Mouse (Mus musculus): ENCODE results near the gene Bsnd. TPM values are rescaled to one million over a fixed set of nuclear protein-coding genes. Genes with fewer than 3 reads are reported as not detected.

The Bsnd gene
- not detected for total RNA-seq (2021)
- long read RNA-seq, experiment 1, partial matches to known transcripts, result 0 of 1 reads
- long read RNA-seq, experiment 1, other reads (novel, unspliced or antisense), result 1 of 1 reads
- long read RNA-seq, experiment 2, partial matches to known transcripts, result 0 of 1 reads
- long read RNA-seq, experiment 2, other reads (novel, unspliced or antisense), result 1 of 1 reads

DNA sequence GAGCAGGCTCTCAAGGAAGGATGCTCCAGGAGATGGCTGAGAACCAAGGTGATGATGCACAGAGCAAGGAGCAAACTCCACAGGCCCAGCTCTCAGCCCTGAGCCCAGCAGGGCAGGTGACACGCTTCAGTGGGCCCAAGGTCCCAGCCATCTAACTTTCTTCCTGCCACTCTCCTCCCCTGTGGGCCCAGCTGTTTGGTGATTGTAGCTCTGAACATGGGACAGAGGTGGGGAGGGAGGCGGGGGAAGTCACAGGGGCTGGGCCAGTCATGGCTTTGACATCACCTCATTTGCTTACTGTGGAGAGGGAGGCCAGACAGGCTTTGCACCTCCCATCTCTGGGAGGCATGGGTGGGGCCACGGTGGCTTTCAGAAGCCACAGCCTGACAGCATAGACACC is at the start of gene Bsnd:
Gene Bsnd (minus strand): TSS at position 168 of the 400 bp plus-strand sequence.
- intact Hi-C loops (cut with DNase I), result no loop called here
- DNase-seq (ENCODE audit: low spot score in 2 of 2), result no peak

GRCm38 (mm10) chr4:106541491-106541890 is 49.4 kb upstream of the Bsnd start:
- no peak for DNase-seq (ENCODE audit: low spot score in 2 of 2)
- intact Hi-C loops (cut with DNase I), result no loop called here

DNA sequence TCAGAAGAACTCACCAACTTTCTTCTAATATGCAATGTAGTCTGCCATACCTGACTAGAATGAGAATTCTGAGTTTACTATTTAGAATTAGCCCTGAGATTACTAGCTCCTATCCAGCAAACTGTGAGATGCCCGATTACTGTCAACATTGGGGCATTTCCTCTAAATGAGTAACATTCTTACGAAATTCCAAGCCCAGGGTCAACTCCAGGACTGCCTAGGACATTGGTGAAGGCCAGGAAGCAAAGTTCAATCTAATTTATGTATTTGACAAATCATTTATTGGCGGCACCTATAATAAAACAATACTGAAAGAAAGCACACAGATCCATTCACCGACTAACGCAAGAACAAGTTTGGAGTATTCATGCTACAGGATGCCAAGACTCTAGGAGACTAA is 47.7 kb upstream of the Bsnd start:
- no peak for DNase-seq (ENCODE audit: low spot score in 2 of 2)
- intact Hi-C loops (cut with DNase I), result no loop called here

DNA sequence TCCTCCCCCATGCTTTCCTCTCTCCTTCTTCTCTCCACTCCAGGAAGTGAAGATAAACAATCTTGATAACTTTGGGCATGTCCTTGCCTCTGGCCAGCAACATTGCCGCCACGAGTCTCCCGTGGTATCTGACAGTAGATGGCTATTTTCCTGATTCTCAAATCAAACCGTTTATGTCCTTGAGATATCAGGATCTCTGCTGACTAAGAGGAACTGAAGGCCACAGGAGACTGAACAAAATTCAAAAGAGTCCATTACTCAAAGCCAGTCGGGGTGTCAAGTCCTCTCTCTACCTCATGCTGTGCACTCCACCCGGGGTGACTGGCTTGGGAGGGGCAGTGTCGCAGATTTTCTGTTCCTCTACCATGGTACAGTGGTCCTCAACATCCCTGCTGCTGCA is 42.2 kb upstream of the Bsnd start:
- intact Hi-C loops (cut with DNase I), result no loop called here

DNA sequence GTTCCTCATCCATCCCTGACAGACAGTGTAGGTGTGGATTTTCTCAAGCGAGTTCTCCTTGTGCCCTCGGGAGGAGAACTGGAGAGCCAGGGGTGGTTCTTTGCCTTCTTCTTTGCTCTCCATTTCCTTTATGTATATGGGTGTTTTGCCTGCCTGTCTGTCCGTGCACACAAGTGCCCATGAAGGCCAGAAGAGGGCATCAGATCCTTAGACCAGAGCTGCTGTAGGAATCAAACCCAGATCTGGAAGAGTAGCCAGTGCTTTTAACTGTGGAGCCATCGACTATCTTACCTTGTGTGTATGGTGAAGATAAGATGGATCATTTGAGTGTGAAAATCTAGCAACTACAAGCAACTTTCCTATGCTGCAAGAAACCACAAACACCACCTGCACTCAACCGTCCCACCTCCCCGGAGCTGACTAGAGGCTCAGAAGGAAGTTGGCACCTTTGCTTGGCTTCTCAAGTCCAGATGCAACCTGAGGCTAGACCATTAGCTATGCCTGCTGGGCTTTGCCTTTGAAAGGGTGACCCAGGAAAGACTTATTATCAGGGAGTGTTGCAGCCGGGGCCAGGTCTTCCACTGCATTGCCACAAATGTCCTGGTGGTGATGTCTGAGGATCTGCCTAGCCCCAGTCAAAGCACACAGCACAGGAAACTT is 41.5 kb upstream of the Bsnd start:
- DNase-seq (ENCODE audit: low spot score in 2 of 2), result no peak
- intact Hi-C loops (cut with DNase I), result no loop called here

More for the DNA sequence above, 42.2 kb upstream of the Bsnd start:
- no peak for DNase-seq (ENCODE audit: low spot score in 2 of 2)

- intact Hi-C loops (cut with DNase I), result no loop called here
- no peak for DNase-seq (ENCODE audit: low spot score in 2 of 2)
Observed at GRCm38 (mm10) chr4:106530113-106530482, 38.0 kb upstream of the Bsnd start.

- intact Hi-C loops (cut with DNase I), result loop anchor here (1.0 kb wide), 1 partner anchor 55 kb away; no protein-coding TSS in a partner anchor
Observed at GRCm38 (mm10) chr4:106529375-106530112, 37.5 kb upstream of the Bsnd start.

GRCm38 (mm10) chr4:106527856-106528547 is 35.9 kb upstream of the Bsnd start:
- DNase-seq (ENCODE audit: low spot score in 2 of 2), result peak; percentile 47 to 50
- intact Hi-C loops (cut with DNase I), result no loop called here

More at GRCm38 (mm10) chr4:106529375-106530112, 37.5 kb upstream of the Bsnd start:
- peak; percentile 94 to 95 for DNase-seq (ENCODE audit: low spot score in 2 of 2)

GRCm38 (mm10) chr4:106525001-106525400 is 32.9 kb upstream of the Bsnd start:
- no peak for DNase-seq (ENCODE audit: low spot score in 2 of 2)
- intact Hi-C loops (cut with DNase I), result no loop called here

- intact Hi-C loops (cut with DNase I), result no loop called here
- no peak for DNase-seq (ENCODE audit: low spot score in 2 of 2)
Observed at GRCm38 (mm10) chr4:106524131-106524530, 32.0 kb upstream of the Bsnd start.

DNA sequence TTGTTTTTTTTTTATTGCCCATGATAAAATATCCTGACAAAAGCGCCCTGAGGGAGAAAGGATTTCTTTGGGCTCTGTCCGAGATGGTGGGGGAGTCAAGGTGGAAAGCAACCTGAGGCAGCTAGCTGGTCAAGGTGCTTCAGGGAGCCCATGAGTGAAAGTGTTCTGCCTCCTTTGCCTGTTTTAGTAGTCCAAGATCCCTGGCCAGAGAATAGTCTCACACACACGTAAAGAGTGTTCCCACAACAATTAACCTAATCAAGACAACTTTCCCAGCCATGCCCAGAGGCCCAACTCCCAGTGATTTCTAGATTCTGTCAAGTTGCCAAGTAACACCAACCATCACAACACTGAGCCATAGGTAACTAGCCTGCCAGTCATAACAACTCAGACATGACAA is 30.5 kb upstream of the Bsnd start:
- no peak for DNase-seq (ENCODE audit: low spot score in 2 of 2)
- intact Hi-C loops (cut with DNase I), result no loop called here

DNA sequence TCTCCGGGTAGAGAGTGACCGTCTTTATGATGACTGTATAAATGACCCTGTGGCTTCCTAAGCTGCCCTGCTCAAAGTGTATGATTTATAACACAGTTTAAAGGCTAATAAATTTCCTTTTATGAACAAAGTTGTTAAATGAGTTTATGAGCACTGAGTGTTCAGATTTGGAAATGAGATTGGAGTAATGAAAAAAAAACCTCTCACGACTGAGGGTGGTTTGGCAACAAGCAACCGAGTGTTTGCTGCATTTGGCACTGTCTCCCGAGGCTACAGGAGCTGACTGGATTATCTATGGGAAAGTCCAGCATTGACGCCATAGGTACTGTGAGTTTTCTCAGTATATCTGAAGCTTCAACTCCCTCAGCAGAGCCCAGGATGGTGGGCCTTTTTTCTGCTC is 22.5 kb upstream of the Bsnd start:
- no peak for DNase-seq (ENCODE audit: low spot score in 2 of 2)
- intact Hi-C loops (cut with DNase I), result no loop called here

DNA sequence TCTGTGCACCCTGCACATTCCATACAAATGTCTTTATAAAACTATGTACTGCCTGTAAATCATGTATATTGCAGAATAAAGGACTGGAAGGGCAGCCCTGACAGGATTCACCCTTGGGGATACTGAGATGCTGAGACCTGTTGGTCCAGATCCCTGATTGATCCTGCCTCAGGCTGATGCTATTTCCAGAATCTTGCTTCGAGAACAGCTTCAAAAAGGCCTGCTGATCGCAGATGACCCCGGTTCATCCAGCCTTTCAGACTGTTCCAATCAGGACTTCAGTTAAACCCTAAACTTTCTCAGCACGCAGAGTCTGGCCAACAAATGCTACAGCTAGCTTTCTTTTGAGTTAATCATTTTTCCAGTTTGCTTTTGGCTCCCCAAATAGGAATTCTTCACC is 17.8 kb upstream of the Bsnd start:
- no peak for DNase-seq (ENCODE audit: low spot score in 2 of 2)
- intact Hi-C loops (cut with DNase I), result no loop called here

- intact Hi-C loops (cut with DNase I), result no loop called here
Observed at GRCm38 (mm10) chr4:106505453-106506058, 13.5 kb upstream of the Bsnd start.

GRCm38 (mm10) chr4:106503578-106503977 is 11.5 kb upstream of the Bsnd start:
- intact Hi-C loops (cut with DNase I), result no loop called here

More at GRCm38 (mm10) chr4:106505453-106506058, 13.5 kb upstream of the Bsnd start:
- no peak for DNase-seq (ENCODE audit: low spot score in 2 of 2)

GRCm38 (mm10) chr4:106500066-106500465 is 8.0 kb upstream of the Bsnd start:
- peak; percentile 45 to 74 for DNase-seq (ENCODE audit: low spot score in 2 of 2)
- intact Hi-C loops (cut with DNase I), result no loop called here

More at GRCm38 (mm10) chr4:106503578-106503977, 11.5 kb upstream of the Bsnd start:
- DNase-seq (ENCODE audit: low spot score in 2 of 2), result no peak

- intact Hi-C loops (cut with DNase I), result no loop called here
- no peak for DNase-seq (ENCODE audit: low spot score in 2 of 2)
Observed at GRCm38 (mm10) chr4:106498471-106498844, 6.4 kb upstream of the Bsnd start.

GRCm38 (mm10) chr4:106497776-106498470 is 5.8 kb upstream of the Bsnd start:
- intact Hi-C loops (cut with DNase I), result no loop called here
- DNase-seq (ENCODE audit: low spot score in 2 of 2), result no peak

DNA sequence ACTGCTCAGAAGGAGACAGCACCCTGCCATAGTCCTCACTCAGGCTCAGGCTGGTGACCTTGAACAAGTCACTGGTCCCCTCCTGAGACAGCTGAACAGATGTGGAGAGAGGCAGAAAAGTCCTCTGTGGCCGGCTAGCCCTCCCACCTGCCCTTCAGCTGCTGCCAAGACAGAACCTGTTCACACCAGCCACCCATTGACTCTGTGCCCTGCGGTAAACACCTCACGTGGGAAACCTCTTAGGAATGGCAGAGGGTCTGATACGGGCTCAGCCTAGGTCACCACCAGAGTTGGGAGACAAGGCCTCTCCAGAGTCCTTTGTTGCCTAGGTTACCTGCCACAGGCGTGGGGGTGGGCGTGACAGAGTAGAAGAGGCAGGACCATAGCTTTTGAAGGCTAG is 4.8 kb upstream of the Bsnd start:
- DNase-seq (ENCODE audit: low spot score in 2 of 2), result no peak
- intact Hi-C loops (cut with DNase I), result no loop called here
